Mouse (Mus musculus): ENCODE data around the gene Lypd1. TPM values are rescaled to one million over a fixed set of nuclear protein-coding genes. Genes with fewer than 3 reads are reported as not detected.

Gene Lypd1
- 10 to 100 TPM in 1 of 2 experiments, 1 to 10 TPM in 1; 8.5 to 20.4 TPM for total RNA-seq (2021)
- polyA plus RNA-seq (2012; rRNA removed): 0.98 and 2.0 TPM in 2 replicates
- long read RNA-seq, full-length matches to known transcripts: 21 of 24 reads
- long read RNA-seq, partial matches to known transcripts: 0 of 24 reads
- long read RNA-seq, other reads (novel, unspliced or antisense): 3 of 24 reads

GRCm38 (mm10) chr1:125912601-125913600 lies at the start of gene Lypd1:
Gene Lypd1, minus strand, starts transcription at chr1:125913101.
- no peak for DNase-seq

- DNase-seq: peak; percentile 47
These were observed 38.1 kb upstream of the Lypd1 start for GRCm38 (mm10) chr1:125951026-125951425.

- no peak for DNase-seq
These were observed 36.2 kb upstream of the Lypd1 start for GRCm38 (mm10) chr1:125949076-125949475.

GRCm38 (mm10) chr1:125945136-125945535 lies 32.2 kb upstream of the Lypd1 start:
- DNase-seq: no peak

GRCm38 (mm10) chr1:125943305-125943704 lies 30.4 kb upstream of the Lypd1 start:
- no peak for DNase-seq

GRCm38 (mm10) chr1:125925486-125925885 lies 12.6 kb upstream of the Lypd1 start:
- no peak for DNase-seq

GRCm38 (mm10) chr1:125923062-125923461 lies 10.2 kb upstream of the Lypd1 start:
- DNase-seq: no peak

GRCm38 (mm10) chr1:125920696-125921095 lies 7.8 kb upstream of the Lypd1 start:
- no peak for DNase-seq

- DNase-seq: peak; percentile 61
These were observed 928 bp downstream of the Lypd1 start for GRCm38 (mm10) chr1:125911901-125912445.

GRCm38 (mm10) chr1:125911337-125911900 lies 1.5 kb downstream of the Lypd1 start:
- DNase-seq: no peak

- no peak for DNase-seq
These were observed 2.0 kb downstream of the Lypd1 start for GRCm38 (mm10) chr1:125910871-125911265.

- peak; percentile 3 for DNase-seq
These were observed 2.6 kb downstream of the Lypd1 start for GRCm38 (mm10) chr1:125910211-125910870.

- no peak for DNase-seq
These were observed 19.7 kb downstream of the Lypd1 start for GRCm38 (mm10) chr1:125893158-125893557.

- no peak for DNase-seq
These were observed 42.8 kb downstream of the Lypd1 start for GRCm38 (mm10) chr1:125870056-125870455.

GRCm38 (mm10) chr1:125858631-125859030 lies 54.3 kb downstream of the Lypd1 start:
- no peak for DNase-seq

GRCm38 (mm10) chr1:125854646-125855045 lies 58.3 kb downstream of the Lypd1 start:
- DNase-seq: no peak

GRCm38 (mm10) chr1:125839746-125840392 lies 73.0 kb downstream of the Lypd1 start:
- no peak for DNase-seq

GRCm38 (mm10) chr1:125837507-125837906 lies 75.4 kb downstream of the Lypd1 start:
- DNase-seq: no peak

- no peak for DNase-seq
These were observed 89.3 kb downstream of the Lypd1 start for GRCm38 (mm10) chr1:125823611-125824010.

GRCm38 (mm10) chr1:125821101-125821500 lies 91.8 kb downstream of the Lypd1 start:
- no peak for DNase-seq
